Mouse (Mus musculus) olfactory bulb, adult 2 months (tissue): ENCODE measurements around the gene Morc1.

Experiments used
- CTCF ChIP-seq: fragments of 200-500 bp; IDR thresholded peaks from 2 replicates; pipeline ENCODE4 v1.5.1; 2012; ENCODE audit warnings: low read depth, mild to moderate bottlenecking, low read length, moderate library complexity; ENCODE audit not compliant: insufficient read depth
- POLR2A ChIP-seq: fragments of 200-500 bp; IDR thresholded peaks from 2 replicates; pipeline ENCODE4 v1.6.1; 2012; ENCODE audit warnings: mild to moderate bottlenecking, low read depth, low read length, moderate library complexity; ENCODE audit not compliant: insufficient read depth

DNA sequence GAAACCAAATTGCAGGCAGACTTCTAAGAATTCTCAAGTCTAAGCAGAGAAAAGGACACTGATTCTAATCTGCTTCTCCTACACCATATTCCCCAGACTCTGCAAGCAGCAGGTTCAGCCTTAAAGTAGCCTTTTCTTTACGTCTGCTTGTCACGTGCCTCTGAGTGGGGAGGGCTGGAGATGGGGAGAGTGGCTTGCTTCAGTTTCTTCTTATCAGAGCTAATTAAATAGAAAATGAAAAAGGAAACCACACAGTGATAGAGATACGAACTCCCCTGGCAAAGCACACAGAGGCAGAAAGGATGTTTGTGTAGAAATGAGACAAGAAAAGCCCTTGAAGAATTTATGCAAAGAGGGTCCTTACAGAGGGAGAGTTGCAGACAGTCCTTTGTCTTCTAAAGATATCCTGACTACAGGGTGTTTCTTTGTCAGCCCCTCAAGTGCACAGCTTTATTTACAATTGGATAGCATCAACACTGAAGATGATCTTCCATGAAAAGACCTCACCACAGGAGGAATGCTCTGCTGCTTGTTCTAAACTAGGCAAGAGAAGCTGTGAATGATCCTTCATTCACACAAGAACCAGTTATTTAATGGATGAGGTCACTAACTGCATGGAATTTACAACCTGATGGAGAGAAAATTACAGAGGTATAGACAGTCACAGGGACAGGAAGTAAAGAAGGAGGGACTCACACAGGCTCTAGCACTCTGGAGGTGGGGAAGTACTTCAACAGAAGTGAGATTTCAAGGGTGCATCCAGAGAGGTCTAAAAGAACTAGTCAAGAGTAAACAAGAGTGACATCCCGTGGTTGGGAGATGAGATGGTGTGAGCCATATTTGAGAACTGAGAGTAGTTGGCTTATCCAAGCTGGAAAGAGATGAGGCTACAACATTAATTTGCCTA, 44.1 kb downstream of the Morc1 start:
- TF ChIP-seq CTCF (no peak), POLR2A (no peak)
